Mouse (Mus musculus): ENCODE data around the gene Car11.

Gene Car11

DNA sequence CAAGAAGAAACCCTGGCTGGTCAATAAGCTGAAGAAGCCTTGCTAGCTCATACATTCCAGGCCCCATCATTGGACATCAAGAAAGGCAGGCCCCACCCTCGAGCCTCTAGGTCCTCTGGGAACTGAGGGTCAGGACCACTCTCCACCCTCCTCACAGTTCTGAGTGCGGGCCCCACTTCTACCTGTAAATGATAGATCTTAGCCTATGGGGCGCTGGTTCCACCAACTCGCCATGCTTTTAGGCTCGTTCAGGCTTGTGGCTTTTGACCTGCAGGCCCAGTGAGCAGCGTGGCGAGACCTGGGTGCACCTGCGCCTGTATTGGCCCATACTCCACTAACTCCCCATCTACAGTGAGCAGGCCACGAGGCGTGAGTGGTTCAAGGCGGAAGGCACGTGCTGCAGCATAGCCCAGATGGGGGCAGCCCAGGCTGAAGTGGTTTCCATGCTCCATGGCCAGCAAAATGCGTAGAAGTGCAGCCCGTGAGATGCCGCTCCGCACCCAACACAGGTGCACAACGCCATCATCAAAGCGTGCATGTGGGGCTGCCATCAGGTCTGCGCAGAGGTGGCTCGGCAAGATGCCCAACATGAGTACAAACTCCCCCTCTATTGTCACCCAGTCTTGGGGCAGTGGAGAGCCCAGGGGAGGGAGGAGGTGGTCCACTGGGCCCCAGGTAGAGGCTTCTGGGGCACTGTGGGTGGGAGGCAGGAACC, 11.0 kb downstream of the Car11 start:
- DNase-seq (ENCODE audit: low spot score in 2 of 2), result no peak

DNA sequence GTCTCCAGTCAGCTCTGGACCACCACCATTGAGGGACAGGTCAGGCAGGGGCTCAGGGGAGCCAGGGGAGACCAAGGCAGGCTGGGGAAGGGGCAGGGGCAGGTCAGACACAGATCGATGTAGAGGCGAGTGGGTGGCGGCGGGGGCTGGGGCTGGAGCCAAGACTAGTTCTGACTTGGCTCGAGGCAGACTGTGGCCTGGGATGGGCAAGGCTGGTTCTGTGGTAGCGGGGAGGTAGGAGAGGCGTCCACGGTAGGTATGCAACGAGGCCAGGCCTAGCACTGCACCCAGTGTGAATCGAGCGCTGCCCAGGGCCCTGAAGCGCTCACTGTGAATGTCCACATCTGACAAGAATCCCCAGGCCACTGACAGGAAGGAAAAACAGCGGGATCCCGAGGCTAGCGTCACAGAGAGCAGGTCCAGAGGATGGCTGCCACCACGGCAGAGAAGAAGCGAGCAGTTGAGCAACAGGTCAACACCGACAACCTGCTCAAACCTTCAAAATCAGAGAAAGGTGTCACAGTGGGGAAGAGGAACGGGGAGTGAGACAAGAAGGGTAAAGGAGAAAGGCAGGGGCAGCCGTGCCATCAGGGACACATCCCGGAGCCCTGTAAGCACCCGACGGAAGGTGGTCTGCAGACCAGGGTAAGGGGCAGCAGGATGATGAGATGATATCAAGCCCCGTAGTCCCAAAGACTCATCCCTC, 11.8 kb downstream of the Car11 start:
- no peak for DNase-seq (ENCODE audit: low spot score in 2 of 2)

DNA sequence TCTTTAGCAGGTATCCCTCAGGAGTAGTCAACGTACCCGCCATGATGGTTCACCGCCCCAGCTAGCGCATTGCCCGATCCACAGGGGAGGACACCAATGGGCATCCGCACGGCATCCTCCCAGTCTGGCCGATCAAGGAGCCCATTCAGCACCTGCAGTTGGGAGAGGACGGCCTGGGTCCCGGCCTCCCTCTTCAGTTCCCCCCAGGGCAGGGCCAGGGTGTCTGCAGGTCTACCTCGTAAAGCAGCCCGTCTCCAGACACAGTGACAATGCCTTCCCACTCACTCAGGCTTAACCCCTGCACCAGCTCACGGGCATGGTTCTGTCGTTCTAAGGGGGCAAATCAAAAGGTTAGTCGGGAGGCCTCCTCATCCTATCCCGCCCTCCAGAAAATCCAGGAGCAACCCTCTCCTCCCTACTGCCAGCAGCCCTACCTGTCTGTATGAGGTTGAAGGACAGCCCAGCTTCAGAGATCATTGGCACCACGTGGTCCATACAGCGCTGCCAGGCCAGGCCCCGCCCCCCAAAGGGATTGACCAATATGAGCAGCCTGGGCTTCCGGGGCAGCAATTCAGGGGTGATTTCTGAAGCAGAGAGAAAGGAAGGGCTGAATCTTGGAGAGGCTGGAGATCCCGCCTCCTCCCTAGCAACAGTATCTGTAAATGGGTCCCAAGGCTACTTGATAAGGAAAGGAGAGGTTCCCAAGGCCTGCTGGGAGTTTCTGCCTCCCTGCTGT, 12.5 kb downstream of the Car11 start:
- DNase-seq (ENCODE audit: low spot score in 2 of 2), result no peak

DNA sequence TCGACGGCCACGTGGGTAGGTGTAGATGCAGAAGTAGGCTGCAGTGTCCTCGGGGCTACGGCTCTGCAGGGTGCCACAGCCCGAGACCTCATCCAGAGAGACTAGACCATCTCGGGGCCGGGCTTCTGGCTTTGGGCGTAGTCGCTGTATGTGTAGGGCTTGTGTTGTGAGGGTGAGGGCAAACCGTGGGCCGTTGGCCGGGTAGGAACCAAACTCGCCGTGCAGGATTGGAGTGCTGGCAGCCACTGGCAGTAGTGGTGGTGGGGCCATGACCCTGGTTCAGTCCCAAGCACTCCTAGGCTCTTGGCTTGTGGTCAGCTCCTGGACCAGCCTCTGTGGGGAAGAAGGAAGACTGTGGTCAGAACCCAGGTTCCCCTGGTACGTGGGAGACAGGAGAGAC, 13.8 kb downstream of the Car11 start:
- DNase-seq (ENCODE audit: low spot score in 2 of 2), result no peak

DNA sequence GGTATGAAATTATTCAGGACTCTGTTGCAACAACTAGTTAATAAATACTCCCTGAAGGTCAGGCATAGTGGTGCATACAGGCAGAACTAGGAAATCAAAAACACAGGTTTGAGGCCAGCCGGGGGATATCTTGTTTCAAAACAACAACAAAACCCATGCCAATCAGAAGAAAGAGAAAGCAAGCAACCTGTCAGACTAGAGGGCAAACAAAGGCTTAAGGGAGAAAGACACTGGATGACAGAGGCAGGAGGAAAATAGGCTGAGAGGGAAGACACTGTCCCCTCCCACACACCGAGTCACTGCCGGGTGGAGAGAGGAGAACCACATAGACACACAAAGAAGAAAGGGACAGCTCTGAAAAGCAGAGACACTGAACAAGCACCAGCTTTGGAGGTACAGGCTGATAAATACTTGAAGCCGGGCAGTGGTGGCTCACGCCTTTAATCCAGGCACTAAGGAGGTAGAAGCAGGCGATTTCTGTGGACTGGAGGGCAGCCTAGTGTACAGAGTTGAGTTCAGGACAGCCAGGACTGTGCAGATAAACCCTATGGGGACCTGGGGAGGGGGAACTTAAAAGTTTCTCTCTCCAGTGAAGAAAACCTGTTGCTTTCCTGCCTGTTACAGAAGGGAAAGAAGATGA, 14.4 kb downstream of the Car11 start:
- no peak for DNase-seq (ENCODE audit: low spot score in 2 of 2)

DNA sequence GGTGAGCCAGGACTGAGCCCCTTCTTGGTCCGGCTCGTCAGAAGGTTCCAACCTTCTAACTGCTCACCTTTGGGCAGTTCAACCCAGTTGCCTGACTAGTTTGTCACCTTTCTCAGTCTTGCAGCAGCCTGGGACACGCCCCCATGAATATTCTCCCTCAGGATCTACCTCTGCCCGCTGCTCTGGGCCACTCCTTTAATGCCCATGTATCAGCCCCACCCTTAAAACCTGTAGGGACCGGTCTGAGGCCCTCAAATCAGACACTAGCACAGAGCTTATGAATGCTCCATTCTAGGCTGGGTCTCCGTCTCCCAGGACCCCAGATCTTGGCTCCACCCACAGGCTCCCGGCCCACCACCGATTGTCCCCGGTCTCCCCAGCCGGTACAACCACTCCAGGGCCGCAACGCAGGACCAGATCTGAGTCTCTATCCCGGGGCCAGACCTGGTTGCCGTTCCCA, 15.0 kb downstream of the Car11 start:
- no peak for DNase-seq (ENCODE audit: low spot score in 2 of 2)

DNA sequence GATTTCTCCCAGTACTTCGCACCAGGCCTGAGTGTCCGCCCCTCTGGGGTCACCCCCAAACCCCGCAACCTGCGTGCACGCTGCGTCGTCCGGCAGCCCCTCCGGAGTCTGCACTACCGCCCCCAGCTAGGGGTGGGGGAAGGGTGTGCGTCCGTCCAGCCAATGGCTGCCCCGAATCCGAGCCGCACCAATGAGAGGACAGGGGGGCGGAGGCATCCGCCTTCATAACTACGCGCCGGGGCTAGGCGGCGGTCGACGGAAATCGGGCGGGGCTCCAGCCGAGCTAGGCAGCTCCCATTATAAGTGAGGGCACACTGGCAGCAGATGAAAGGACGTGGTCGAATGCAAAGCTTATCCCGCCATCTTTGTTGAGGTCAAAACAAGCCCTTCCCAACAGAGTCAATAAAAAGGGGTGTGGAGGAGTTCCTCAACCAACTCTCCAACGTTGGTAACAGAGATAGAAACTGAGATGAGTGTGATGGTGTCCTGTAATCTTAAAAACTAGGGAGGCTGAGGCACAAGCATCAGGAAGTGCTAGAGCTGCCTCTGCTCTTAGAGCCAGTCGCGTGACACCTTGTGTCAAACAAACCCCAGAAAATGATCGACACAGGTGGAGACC, 15.6 kb downstream of the Car11 start, which contains the start of gene Rpl18:
Rpl18 (plus strand) TSS at position 368 of the 619 bp plus-strand sequence.
- DNase-seq (ENCODE audit: low spot score in 2 of 2), result peak; percentile 98

DNA sequence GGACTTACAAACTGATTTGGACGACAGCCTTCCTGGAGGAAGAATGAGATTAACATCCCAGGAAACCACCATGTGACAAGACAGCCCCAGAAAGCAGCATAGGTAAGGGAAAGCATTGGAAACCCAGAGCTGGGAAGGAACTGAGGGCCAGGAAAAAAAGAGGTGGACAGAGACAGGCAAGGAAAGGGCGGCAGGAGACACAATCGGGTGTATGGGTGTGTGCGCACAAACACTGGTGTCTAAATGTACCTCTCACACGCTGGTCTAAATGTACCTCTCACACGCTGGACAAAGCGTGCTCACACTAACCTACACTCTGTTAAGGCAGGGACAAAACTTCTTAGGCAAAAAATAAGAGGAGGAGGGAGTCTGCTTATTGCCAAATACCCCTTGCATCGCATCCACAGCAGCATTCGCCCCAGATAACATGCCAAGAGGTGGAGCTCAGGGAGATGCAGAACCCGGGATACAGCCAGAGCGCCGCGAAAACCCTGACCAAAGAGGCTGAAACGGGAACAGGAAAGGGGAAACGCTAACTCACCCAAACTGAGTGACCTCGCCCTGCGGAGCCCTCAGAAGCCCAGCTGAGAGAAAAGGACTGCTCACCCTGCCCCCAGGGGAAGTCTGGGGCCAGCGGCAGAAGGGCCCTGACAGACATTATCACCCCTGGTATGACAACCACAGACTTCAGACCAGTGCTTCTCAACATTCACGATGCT, 16.3 kb downstream of the Car11 start:
- DNase-seq (ENCODE audit: low spot score in 2 of 2), result no peak

DNA sequence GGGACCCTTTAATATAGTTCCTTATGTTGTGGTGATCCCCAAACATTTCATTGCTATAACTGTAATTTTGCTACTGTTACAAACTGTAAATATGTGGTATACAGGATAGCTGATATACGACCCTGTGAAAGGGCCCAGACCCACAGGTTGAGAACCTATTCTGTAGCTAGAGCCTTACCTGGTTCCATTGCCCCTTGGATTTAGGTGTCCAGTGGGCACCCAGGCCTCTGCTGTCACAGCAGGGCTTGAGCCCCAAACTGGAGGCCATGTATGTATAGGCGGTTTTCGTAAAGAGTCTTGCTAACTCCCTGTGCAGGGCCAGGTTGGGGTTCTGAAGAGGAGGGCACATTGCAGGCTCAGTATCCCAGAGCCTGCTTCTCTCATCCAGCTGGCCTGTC, 16.8 kb downstream of the Car11 start:
- DNase-seq (ENCODE audit: low spot score in 2 of 2), result no peak

DNA sequence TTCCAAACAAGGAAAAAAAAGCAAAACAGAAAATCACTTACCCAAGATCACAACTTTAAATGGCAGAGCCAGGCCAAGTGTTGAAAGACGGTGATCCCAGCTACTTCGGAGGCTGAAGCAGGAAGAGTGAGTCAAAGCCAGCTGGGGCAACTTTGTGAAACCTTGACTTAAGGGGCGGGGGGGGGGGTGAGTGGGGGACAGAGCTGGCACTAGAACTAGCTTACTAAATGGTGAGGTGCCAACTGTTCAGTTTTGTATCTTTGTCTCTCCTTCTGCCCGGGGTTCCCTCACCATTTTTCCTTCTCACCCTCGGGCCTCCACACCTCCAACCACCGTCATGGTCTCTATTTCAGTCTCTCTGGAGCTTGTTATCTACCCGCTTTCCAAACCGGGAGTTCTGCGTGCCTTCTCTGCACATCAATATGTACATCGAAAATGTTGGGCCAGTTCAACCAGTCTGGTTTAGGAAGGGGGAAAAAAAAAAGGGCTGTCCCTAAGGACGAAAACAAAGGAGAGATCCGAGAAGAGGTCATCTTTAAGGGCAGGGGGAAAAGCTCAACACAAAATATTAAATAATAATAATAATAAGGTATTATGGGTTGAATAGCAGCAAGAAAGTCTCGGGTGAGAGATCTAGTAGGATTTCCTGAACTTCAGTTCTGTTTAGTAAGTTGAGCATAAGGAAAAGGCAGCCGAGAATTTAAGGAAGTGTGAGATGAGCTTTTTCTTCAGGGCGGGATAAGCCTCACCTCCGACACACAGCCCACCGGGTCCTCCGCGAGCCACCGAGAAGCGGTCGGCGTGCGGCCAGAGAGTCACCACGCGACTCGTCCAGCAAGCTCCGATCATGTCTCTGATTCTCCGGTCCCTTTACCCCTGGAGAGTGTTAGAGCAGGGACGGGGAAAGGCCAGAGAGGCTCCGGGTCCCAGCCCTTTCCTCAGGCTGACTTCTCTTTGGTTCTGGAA, 17.6 kb downstream of the Car11 start:
- DNase-seq (ENCODE audit: low spot score in 2 of 2), result no peak

DNA sequence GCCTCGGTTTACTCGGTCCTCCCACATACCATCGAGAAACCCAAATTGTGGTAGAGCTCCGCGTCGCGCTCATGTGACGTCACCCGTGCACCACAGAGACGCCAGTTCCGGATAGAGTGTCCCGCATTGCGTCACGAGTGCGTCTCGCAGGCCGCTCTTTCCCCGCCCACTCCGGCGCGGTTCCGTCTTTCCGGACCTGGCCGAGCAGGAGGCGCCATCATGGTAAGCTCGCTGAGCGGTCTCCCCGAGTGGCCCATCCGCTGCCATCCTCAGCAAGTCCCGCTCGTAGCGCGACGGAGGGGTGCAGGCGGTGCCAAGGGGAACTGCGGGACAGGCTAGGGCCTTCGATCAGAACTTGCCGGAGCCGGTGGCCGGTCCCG, 18.3 kb downstream of the Car11 start, which contains the start of gene Sphk2:
Sphk2 (minus strand) TSS at position 85 of the 380 bp plus-strand sequence.
- DNase-seq (ENCODE audit: low spot score in 2 of 2), result peak; percentile 98 to 99

DNA sequence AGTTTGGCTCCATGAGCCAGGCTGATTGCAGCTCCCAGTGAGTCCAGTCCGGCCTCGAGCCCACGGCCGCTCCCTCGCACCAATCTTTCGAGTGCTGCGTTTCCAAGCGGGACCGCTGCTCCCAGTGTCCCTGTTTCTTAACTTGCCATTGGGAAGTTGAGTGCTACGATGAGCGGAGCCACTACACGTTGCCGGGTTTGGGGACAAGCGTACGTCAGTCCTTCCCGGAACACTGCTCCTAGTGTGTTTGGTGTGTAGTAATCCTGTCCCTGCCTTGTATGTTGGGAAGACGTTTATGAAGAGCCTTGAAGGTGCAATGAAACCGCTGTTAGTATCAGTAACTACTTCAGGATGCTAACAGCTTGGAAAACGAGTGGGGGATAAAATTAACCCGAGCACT, 18.7 kb downstream of the Car11 start:
- DNase-seq (ENCODE audit: low spot score in 2 of 2), result no peak

DNA sequence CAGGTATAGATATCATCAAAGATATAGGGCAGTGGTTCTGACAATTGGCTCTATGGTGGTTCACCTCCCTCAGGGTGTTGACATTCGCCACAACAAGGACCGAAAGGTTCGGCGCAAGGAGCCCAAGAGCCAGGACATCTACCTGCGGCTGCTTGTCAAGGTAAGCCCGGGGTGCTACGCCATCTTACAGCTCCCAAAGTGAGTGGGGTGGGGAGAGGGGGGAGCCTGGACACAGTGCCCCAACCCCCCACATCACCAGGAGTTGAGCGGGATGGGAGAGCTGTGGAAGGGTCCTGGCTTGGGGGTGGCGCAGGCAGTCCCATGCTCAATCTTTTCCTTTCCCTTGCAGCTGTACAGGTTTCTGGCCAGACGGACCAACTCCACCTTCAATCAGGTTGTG, 19.5 kb downstream of the Car11 start:
- DNase-seq (ENCODE audit: low spot score in 2 of 2), result no peak

DNA sequence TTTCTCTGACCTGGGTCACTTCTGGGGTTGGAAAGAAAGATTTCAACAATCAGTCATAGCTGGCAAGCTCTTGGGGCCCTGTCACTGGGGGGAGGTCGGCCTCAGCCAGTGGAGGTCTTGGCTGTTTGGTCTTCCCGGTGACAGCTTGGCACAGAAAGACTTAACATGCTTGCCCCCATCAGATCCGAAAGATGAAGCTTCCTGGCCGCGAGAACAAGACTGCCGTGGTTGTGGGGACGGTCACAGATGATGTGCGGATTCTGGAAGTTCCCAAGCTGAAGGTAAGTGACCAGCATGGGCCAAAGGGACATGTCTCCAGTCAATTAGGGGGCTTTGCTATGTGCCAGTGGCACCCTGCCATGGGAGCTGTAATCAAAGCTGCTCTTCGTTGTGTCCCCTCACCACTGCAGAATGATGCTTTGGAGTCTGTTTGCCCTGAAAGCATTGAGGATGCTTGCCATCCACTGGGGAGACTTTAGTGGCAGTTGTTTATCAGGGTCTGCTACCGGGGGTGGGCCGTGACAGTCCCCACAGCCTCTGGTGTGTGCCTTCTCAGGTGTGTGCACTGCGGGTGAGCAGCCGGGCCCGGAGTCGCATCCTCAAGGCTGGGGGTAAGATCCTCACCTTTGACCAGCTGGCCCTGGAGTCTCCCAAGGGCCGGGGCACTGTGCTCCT, 20.2 kb downstream of the Car11 start:
- no peak for DNase-seq (ENCODE audit: low spot score in 2 of 2)

DNA sequence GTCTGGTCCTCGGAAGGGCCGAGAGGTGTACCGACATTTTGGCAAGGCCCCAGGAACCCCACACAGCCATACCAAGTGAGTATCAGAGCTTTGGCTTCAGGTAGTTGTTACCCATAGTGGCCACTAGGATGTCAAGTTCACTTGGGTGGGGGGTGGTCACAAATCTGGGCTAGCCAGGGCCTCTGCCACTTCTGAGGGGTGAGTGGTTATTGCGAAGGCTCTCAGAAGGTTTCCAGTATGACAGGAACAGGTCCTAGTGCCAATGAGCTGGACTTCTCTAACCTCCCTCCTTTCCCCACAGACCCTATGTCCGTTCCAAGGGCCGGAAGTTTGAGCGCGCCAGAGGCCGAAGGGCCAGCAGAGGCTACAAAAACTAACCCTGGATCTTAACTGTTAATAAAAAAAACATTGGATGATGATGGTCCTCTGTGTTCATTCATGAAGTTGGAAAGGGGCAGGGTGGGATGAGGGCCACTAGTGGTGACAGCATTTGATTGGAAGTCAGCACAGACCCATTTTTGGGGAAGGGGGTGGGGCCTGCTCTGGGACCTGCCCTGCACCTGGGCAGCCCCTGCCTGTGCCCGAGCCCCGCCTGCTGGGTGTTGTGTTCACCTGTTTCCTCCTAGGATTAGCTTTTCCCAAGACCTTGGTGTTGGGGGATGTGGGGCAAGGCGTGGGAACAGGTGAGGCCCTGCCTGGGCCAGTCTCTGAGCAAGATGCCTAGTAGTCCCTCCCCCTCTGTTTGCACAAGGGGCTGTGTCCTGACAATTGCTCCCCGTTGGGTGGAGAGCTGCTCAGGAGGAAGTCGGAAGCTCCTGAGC, 21.0 kb downstream of the Car11 start, which contains the start of gene Fam83e:
Fam83e (plus strand) TSS at position 800 of the 821 bp plus-strand sequence.
- no peak for DNase-seq (ENCODE audit: low spot score in 2 of 2)

DNA sequence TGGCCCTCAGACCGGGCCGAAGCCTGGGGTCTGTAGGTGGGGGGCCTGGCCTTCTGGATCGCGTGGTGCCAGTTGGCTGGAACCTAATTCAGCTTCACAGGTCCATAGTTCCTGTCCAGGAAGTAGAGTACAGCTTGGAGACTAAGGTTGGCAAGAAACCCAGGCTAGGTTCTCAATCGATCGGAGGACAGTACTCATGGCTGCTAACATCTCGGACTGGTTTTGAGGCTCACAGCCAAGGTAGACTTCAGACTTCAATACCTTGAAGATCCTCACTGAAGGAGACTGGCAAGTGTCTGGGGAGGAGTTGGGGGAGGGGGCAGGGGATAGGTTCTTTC, 21.6 kb downstream of the Car11 start:
- DNase-seq (ENCODE audit: low spot score in 2 of 2), result no peak

DNA sequence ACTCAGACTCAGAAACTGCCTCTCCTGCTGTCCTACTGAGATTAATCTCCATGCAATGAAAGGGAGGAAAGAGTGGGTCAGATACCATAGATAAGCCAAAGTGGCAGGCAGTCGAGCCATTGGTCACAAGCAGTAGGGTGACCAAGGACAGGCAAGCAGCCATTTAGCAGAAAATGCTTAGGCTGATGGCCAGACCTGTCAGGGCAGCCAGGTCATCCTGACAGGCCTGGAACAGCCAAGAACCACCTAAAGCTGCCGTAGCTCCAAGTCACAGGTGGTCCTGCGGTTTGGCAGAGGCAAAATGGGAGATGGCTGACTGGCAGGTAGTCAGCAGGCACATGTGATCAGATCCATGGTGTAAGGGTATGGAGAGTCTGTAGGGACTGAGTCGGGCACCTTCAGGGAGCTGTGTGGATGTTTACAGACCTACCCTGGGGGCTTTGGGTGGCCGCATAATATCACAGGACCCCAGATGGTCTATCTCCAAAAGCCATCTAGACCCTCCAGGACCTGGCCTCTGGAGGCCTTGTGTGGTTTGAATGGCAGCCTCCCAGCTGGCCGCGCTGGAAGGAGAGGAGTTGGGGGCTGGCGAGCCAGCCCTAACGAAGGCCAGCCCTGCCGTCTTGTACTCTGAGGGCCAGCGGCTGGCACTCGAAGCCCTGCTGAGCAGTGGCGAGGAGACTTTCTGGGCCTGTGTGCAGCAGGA, 22.2 kb downstream of the Car11 start:
- no peak for DNase-seq (ENCODE audit: low spot score in 2 of 2)

DNA sequence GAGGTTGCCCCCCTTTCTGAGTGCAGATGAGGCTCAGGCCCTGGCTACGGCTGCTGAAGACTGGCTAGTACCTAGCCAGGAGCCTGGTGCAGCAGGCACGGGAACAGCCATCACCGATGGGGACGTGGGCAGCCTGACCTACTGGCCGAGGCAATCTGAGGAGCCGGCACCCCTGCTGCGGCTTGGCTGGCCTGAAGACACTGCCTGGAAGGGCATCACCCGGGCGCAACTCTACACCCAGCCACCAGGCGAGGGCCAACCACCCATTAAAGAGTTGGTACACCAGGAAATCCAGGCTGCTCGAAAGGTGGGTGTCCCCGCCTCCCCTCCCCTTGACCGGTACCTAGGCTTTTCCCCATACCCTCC, 22.7 kb downstream of the Car11 start:
- DNase-seq (ENCODE audit: low spot score in 2 of 2), result no peak
